Mouse (Mus musculus): ENCODE data around the gene Gnat1. TPM values are rescaled to one million over a fixed set of nuclear protein-coding genes. Genes with fewer than 3 reads are reported as not detected.
A peak's percentile ranks its signal among the peaks of the same experiment; 100 is the strongest.

The Gnat1 gene
- total RNA-seq, 2 experiments from 2014 or later, result not detected

GRCm38 (mm10) chr9:107648767-107649166 is 30.7 kb downstream of the Gnat1 start:
- no peak for DNase-seq (ENCODE audit: extremely low spot score in 1 of 2, low spot score in 1 of 2)

DNA sequence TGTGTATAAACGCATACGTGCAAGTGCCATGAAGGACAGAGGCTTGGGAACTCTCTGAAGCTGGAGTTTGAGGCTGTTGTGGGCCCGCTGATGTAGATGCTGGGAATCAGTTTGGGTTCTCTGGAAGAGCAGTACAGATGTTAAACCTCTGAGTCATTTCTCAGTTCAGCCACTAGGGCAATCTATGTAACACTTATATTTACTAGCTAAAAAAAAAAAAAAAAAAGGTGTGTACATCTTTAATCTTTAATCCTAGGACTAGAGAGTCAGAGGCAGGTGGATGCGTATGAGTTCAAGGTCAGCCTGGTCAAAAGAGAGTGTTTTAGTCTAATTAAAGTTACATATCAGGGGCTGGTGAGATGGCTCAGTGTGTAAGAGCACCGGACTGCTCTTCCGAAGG is 32.5 kb downstream of the Gnat1 start:
- DNase-seq (ENCODE audit: extremely low spot score in 1 of 2, low spot score in 1 of 2), result no peak

- peak; percentile 60 to 83 for DNase-seq (ENCODE audit: extremely low spot score in 1 of 2, low spot score in 1 of 2)
Measured at GRCm38 (mm10) chr9:107645577-107645976, 33.9 kb downstream of the Gnat1 start.

- no peak for DNase-seq (ENCODE audit: extremely low spot score in 1 of 2, low spot score in 1 of 2)
Measured at GRCm38 (mm10) chr9:107645153-107645510, 34.4 kb downstream of the Gnat1 start.

DNA sequence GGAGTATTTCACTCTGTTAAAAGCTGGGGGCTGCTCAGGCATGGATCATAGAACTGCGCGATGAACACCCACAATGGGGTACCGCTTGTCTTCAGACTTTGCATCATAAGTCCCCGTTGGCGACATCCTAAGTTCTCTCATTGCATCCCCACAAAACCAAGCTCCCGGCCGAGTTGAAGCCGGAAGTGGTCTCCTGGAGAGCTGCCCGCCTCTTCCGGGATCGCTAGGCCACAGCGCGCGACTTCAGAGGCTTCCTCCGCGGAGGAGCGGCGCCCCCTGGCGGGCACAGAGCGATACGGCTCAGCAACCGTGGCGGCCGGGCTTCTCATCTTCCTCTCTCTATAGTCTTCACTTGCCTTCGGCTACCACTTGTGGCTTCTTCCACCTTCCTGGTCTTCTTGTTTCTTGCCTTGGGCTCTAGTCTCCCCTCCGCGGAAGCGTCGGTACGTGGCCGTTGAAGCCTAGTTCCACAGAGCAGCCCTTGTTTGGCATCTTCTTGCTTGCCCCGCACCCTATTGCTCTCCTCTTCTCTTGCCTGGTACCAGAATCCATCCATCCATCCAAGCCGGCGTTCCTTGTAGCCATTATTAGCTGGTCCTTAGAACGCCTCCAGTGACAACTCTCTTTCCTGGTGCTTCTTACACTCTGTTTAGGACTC is 34.9 kb downstream of the Gnat1 start:
- peak; percentile 88 to 97 for DNase-seq (ENCODE audit: extremely low spot score in 1 of 2, low spot score in 1 of 2)

- DNase-seq (ENCODE audit: extremely low spot score in 1 of 2, low spot score in 1 of 2), result no peak
Measured at GRCm38 (mm10) chr9:107643544-107644214, 35.8 kb downstream of the Gnat1 start.

- no peak for DNase-seq (ENCODE audit: extremely low spot score in 1 of 2, low spot score in 1 of 2)
Measured at GRCm38 (mm10) chr9:107641666-107642065, 37.8 kb downstream of the Gnat1 start.

GRCm38 (mm10) chr9:107640257-107640772 is 39.2 kb downstream of the Gnat1 start:
- no peak for DNase-seq (ENCODE audit: extremely low spot score in 1 of 2, low spot score in 1 of 2)

DNA sequence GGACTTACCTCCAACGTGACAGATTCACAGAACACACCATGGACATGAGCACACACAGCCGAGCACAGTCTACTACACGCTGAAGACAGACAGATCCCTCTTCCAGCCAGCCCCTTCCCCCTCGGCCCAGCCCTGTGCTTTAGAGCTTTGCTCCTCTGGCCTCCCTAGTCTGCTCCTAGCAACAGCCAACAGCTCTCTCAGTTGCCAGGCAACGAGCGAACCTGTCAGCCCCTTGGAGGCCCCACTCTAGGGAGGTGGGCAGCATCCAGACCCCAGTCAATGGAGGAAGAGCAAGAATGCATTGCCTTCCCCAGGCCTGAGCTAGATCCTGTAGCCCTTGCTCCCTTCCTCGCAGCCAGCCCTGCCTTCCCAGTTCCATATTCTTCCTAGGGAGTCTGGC is 42.4 kb downstream of the Gnat1 start:
- no peak for DNase-seq (ENCODE audit: extremely low spot score in 1 of 2, low spot score in 1 of 2)

GRCm38 (mm10) chr9:107635279-107636028 is 44.1 kb downstream of the Gnat1 start, which contains the start of gene Gnai2:
Gnai2 (minus strand) TSS chr9:107635367.
- DNase-seq (ENCODE audit: extremely low spot score in 1 of 2, low spot score in 1 of 2), result peak; percentile 76 to 84

DNA sequence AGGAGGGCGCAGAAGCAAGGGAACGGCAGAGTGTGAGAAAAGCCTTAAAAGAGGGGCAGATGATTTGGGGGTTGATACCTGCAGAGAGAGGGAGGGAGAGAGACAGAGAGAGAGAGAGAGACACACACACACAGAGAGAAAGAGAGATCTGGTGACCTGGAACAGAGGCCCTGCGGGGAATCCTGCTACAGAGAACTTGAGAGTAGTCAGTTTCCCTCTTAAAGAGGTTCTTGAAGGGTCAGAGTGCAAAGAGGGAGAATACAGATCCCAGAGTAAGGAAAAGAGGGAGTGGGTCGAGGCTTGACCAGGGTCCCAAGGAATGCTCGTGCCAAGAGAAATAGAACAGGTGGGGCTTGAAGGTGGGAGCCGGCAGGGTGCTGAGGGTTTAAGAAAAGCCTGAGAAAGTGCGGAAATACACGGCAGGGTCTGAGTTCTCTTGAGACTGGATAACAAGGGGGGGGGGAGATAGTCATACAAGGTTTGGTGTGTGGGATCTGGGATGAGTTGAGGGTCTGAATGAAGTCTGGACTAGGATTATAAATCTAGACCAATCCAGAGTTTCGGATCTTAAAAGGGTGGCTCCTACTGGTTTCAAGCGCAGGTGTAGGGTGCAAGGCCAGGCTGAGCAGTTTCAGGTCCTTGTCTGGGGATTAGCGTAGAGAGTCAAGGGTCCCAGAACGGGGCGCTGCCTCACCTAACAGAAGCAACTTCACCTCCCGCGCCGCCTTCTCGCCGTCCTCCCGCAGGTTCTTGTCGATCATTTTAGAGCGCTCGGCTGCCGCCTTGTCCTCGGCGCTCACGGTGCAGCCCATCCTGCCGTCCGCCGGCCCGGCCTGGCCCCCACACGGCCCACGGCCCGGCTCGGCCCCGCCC is 44.9 kb downstream of the Gnat1 start:
- DNase-seq (ENCODE audit: extremely low spot score in 1 of 2, low spot score in 1 of 2), result no peak

GRCm38 (mm10) chr9:107633661-107634405 is 45.7 kb downstream of the Gnat1 start:
- no peak for DNase-seq (ENCODE audit: extremely low spot score in 1 of 2, low spot score in 1 of 2)

- DNase-seq (ENCODE audit: extremely low spot score in 1 of 2, low spot score in 1 of 2), result peak; percentile 60 to 65
Measured at GRCm38 (mm10) chr9:107633091-107633660, 46.3 kb downstream of the Gnat1 start.

DNA sequence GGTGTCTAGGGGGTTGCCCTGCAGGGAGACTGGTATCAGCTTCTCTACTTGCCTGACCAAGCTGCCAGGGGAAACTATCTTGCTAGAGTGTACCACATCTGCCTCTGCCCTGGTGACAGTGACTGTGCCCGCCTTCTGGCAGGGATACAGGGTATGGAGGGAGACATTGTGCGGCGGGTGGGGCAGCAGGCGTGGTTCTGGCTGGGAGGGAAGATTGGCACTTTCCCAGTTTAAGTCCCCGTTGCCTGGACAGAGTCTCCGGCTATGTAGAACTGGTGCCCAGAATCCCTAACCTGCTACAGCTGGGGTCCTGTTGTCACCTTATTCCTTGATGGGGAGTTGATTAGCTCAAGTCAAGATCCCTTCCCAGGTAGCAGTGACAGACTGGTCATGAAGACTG is 47.0 kb downstream of the Gnat1 start:
- DNase-seq (ENCODE audit: extremely low spot score in 1 of 2, low spot score in 1 of 2), result no peak

DNA sequence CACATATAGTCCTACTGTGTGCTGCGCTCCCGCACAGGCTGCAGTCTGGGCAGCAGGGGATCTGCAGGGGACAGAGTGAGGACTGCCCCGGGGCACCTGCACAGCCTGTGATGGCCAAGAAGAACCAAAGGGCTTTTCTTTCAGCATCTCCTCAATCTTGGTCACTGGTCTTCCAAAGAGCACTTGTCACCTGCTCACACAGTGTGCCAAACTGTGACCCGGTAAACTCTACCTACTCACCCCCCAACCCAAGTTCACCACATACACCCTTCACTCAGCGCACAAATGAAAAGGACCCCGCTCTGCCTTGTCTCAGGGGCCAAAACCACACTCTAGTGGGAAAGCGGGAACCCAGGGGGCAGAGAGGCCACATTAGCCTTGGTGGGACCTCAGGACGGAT is 47.7 kb downstream of the Gnat1 start:
- DNase-seq (ENCODE audit: extremely low spot score in 1 of 2, low spot score in 1 of 2), result no peak

DNA sequence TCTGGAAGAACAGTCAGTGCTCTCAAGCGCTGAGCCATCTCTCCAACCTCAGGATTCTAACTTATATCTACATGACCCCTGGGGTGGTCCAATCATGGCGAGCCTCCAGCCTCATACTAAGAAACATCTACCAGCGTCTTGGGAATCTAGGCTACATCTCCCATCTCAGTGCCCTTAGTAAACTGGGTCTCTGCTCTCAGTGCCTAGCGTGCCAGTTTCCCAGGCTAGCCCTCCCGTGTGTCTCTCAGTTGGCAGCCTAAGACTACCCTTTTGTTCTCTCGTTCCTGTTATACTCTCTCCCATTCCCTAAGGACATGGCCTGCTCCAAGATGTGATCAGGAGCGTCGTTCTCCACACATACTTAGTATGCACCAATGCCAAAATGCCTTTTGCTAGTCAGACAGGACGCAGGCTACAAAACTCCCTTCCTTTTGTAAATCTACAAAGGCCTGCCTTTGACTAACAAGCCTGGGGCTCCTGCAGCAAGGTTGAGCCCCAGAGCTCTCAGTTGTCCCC is 48.1 kb downstream of the Gnat1 start:
- DNase-seq (ENCODE audit: extremely low spot score in 1 of 2, low spot score in 1 of 2), result no peak

GRCm38 (mm10) chr9:107630576-107630975 is 48.9 kb downstream of the Gnat1 start:
- no peak for DNase-seq (ENCODE audit: extremely low spot score in 1 of 2, low spot score in 1 of 2)

GRCm38 (mm10) chr9:107629901-107630425 is 49.5 kb downstream of the Gnat1 start:
- no peak for DNase-seq (ENCODE audit: extremely low spot score in 1 of 2, low spot score in 1 of 2)

DNA sequence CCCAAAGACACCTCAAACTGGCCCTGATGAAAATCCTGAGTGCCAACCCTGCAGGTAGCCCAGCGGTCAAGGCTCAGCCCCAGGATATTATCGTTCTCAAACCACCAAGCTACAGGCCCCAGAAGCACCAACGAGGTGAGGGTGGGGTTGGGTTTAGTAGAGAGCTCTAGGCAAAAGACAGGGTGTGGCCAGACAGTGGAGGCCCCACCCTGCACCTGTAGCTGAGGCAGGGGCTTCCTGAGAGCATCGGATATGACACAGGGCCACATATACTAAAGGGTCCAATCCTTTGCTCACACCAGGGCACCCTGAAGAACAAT is 50.1 kb downstream of the Gnat1 start:
- no peak for DNase-seq (ENCODE audit: extremely low spot score in 1 of 2, low spot score in 1 of 2)

Data from layer of hippocampus, postnatal 25 days (tissue).